Comparison of ENCODE assay signal across 11 mouse cellular contexts in the genomic region with DNA sequence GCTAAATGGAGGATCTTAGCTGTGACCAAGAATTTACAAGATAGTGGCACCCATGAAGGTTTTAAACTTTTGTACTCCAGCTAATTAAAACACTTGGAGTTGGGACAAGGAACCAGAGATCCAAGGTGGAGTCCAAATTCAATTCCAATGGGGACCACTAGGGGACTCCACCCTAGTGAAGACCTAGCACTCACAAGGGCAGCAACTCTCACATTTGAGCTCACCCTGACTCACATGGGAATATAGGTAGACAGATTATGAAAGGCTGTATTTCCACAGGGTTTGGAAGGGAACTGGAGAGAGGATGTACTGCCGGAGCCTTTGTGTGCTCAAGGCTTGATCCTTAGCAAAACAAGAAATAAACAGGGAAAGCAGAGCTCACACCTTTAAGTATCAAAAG. TPM values are rescaled to one million over a fixed set of nuclear protein-coding genes. Genes with fewer than 3 reads are reported as not detected.
DNase-seq lines count a peak whose midpoint lies in the region; ATAC-seq lines count a peak whose summit lies in the region.
"Had no signal": no experiment of that assay in that cellular context is flagged by ENCODE, and none has a peak within 500 bp of the region (broad histone marks: within the 10 kb centered on the region; RNA-seq: fewer than 3 reads in every experiment).

No protein-coding gene starts in this region.

- ATAC-seq in common myeloid progenitor, adult 5-6 weeks (replicated peaks; ENCODE audit: low read depth, poor library complexity, severe bottlenecking), result peak; percentile 73

- no peak overlapping the region for H3K27ac ChIP-seq in heart, embryonic 10.5 days
- H3K27ac ChIP-seq: hindbrain, embryonic 15.5 days; liver, embryonic 13.5 days; neural tube, embryonic 12.5 days had no signal

- 91% methylated on average over 1 of the region's 1 CpGs for WGBS in heart, embryonic 10.5 days

- no peaks in the 10 kb centered on the region for H3K36me3 ChIP-seq in heart, embryonic 10.5 days
- H3K36me3 ChIP-seq: hindbrain, embryonic 15.5 days; liver, embryonic 13.5 days; neural tube, embryonic 12.5 days had no signal

- intact Hi-C loops in heart, postnatal 14 days (cut with DNase I), result no loop called here

- DNase-seq in heart, embryonic 10.5 days (ENCODE audit: low spot score), result peak; percentile 39
- no peak for DNase-seq in heart, postnatal 14 days
- DNase-seq in thymus, postnatal 4 days, result peak; percentile 25
- DNase-seq in thymus, postnatal 25 days, result no peak
- no peak for DNase-seq in urinary bladder, postnatal 10 days (ENCODE audit: low spot score)
- no peak for DNase-seq in left cerebral cortex, adult 8-10 months (ENCODE audit: low spot score in 2 of 2)
- DNase-seq in urinary bladder, postnatal 36 days (ENCODE audit: low spot score in 2 of 2), result no peak
- DNase-seq: liver, embryonic 13.5 days had no signal

- H3K27me3 ChIP-seq in heart, embryonic 10.5 days (ENCODE audit: insufficient read depth, poor library complexity, severe bottlenecking), result no peaks in the 10 kb centered on the region
- H3K27me3 ChIP-seq: hindbrain, embryonic 15.5 days; liver, embryonic 13.5 days; neural tube, embryonic 12.5 days had no signal

- H3K9me3 ChIP-seq in heart, embryonic 10.5 days, result no peaks in the 10 kb centered on the region
- H3K9me3 ChIP-seq: hindbrain, embryonic 15.5 days; liver, embryonic 13.5 days; neural tube, embryonic 12.5 days had no signal

- no peaks in the 10 kb centered on the region for H3K4me1 ChIP-seq in heart, embryonic 10.5 days
- H3K4me1 ChIP-seq: hindbrain, embryonic 15.5 days; neural tube, embryonic 12.5 days had no signal

- H3K4me3 ChIP-seq in heart, embryonic 10.5 days, result no peak overlapping the region
- H3K4me3 ChIP-seq: hindbrain, embryonic 15.5 days; liver, embryonic 13.5 days; neural tube, embryonic 12.5 days had no signal

RNA-seq across cellular contexts. Expression of a gene that starts 9.0 kb away (rescaled TPM):
- 11.4 TPM in 2 replicates for polyA plus RNA-seq in heart, embryonic 10.5 days (2016; fragmentation: Nextera tagmentation; extraction: Ambion mirVana)
- 10 to 100 TPM in 1 of 2 experiments, 1 to 10 TPM in 1; 9.4 to 11.4 TPM for total RNA-seq in heart, postnatal 14 days (2021)
- 28.2 and 28.8 TPM in 2 replicates for total RNA-seq in common myeloid progenitor, adult 5-6 weeks (2017)
- total RNA-seq in left cerebral cortex, adult 8-10 months (2022), result 10 to 100 TPM; 78.1 to 90.6 (median 84.1) TPM

Comparison
In these comparisons a context has a peak if more than half of its experiments do, and no peak if none do; other contexts are left out.
1. DNase-seq: peak in heart, embryonic 10.5 days (single experiment) and thymus, postnatal 4 days (single experiment); none in heart, postnatal 14 days (0 of 2), thymus, postnatal 25 days (single experiment), urinary bladder, postnatal 10 days (single experiment), left cerebral cortex, adult 8-10 months (0 of 2) and urinary bladder, postnatal 36 days (0 of 2).